Mouse (Mus musculus) small intestine, adult 2 months (tissue): Measurements from ENCODE around the gene Btbd6.

Experiments used
- CTCF ChIP-seq: fragments of 200-500 bp; IDR thresholded peaks from 2 replicates; pipeline ENCODE4 v1.5.1; 2012; ENCODE audit warnings: low read depth, mild to moderate bottlenecking, control low read depth, inconsistent platforms, low read length, moderate library complexity, mixed read lengths; ENCODE audit not compliant: insufficient replicate concordance, insufficient read length; ENCODE audit errors: extremely low read depth
- POLR2A ChIP-seq: fragments of 200-500 bp; IDR thresholded peaks from 2 replicates; pipeline ENCODE4 v1.6.1; 2012; ENCODE audit warnings: low read depth, mild to moderate bottlenecking, control low read depth, inconsistent platforms, low read length, moderate library complexity

GRCm38 (mm10) chr12:113028067-113028466 is 51.8 kb downstream of the Btbd6 start:
- TF ChIP-seq CTCF, result no peak
- TF ChIP-seq POLR2A, result no peak
